Mouse (Mus musculus): ENCODE data around the gene Itga9. TPM values are rescaled to one million over a fixed set of nuclear protein-coding genes. Genes with fewer than 3 reads are reported as not detected.

Itga9 gene
- polyA plus RNA-seq, 1 experiment from 2014 or later, result 12.6 TPM

DNA sequence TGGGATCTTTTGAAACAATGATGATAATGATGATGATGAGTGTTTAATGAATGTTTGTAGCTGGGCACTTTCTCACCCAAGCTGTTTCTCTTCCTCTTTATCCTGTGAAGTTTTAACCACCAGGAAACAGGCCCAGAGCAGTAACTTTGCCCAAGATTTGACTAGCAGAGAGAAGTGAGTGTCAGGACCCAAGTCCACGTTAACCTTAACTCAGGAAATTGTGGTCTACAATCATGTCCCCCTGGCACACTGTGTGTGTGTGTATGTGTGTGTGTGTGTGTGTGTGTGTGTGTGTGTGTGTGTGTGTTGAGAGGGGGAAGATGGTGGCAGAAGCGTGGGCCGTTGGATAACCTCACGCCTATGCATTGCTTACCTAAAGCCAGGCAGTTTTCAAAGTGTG is 120.1 kb downstream of the Itga9 start:
- Histone ChIP-seq H3K36me3 (no peaks in the 10 kb centered on the region), H3K4me2 (no peak overlapping the region), H3K9ac (replicated peaks) (no peak overlapping the region), H3K27ac (no peak overlapping the region), H3K27me3 (no peaks in the 10 kb centered on the region), H3K4me3 (replicated peaks) (no peak overlapping the region), H3K9me3 (no peaks in the 10 kb centered on the region), H3K4me1 (replicated peaks) (peaks cover 45% of the 10 kb centered on the region)
- no peak for ATAC-seq (ENCODE audit: insufficient number of reproducible peaks, insufficient read depth, low FRiP score, low TSS enrichment, low read depth)
- 92% methylated on average over 4 of the region's 4 CpGs for WGBS

DNA sequence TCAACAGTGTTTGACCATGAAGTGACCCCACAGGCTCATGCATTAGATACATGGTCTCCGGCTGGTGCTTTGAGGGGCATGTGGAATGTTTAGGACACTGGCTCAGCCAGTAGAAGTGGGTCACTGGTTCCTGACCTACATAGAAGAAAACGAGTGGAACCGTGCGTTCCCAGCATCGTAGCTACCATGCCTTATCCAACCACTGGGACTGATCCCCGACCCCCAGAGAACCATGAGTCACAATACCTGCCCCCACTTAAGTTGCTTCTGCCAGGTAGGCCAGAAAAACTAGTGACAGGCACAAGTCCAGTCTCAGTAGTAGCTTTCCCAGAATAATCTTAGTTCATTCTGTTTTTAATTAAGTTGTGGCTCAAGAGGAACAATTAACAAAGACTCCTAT is 121.8 kb downstream of the Itga9 start:
- Histone ChIP-seq H3K4me2 (no peak overlapping the region), H3K4me1 (replicated peaks) (peaks cover 54% of the 10 kb centered on the region), H3K27ac (0 out of 2 replicates have a peak overlapping the region, but pooled peaks have one; percentile 9), H3K27me3 (no peaks in the 10 kb centered on the region), H3K36me3 (no peaks in the 10 kb centered on the region), H3K4me3 (replicated peaks) (no peak overlapping the region), H3K9ac (replicated peaks) (no peak overlapping the region), H3K9me3 (no peaks in the 10 kb centered on the region)
- 81% methylated on average over 6 of the region's 6 CpGs for WGBS
- ATAC-seq (ENCODE audit: insufficient number of reproducible peaks, insufficient read depth, low FRiP score, low TSS enrichment, low read depth), result no peak

DNA sequence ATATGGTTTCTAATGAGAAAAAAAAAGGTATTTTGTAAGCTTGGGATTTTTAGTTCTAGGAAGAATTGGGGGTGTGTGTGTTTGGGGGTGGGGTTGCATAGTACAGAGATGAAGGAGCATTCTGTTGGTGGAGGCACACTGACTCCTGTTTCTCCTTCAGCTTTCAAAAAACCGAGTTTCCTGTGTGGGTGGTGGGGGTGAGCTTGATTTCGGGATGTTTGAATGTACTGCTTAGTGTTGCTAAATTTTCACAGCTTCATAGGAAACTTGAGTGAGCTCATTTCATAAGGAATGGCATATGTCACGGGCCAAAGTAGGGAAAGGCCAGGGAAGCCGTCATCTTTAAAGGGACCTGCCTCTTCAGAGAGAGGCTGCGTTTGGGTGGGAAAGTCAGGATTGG is 122.5 kb downstream of the Itga9 start:
- Histone ChIP-seq H3K9me3 (no peaks in the 10 kb centered on the region), H3K36me3 (no peaks in the 10 kb centered on the region), H3K4me2 (no peak overlapping the region), H3K27ac (peak overlapping the region; percentile 45; the same call in 1 of the 2 replicates), H3K4me3 (replicated peaks) (no peak overlapping the region), H3K27me3 (no peaks in the 10 kb centered on the region), H3K4me1 (replicated peaks) (peaks cover 54% of the 10 kb centered on the region), H3K9ac (replicated peaks) (no peak overlapping the region)
- WGBS, result 74% methylated on average over 5 of the region's 5 CpGs
- ATAC-seq (ENCODE audit: insufficient number of reproducible peaks, insufficient read depth, low FRiP score, low TSS enrichment, low read depth), result no peak

DNA sequence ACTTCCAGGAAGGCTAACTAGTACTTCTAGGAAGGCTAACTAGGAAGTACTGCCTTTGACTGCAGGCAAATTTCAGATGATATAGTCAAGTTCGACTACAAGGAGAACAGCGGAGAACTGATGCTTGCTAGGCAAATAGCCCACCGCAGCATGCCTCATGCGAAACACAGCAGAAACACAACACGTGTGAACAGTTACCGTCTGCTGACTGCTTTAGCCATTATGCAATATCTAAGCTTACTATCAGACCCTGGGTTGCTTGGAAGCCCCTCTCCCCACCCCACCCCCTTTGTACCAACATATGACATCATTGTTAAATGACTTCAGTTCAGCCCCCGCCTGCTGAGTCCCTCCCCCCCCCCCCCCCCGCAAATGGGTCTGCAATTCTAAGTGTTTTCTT is 123.7 kb downstream of the Itga9 start:
- no peak overlapping the region for H3K4me2 ChIP-seq
- no peaks in the 10 kb centered on the region for H3K9me3 ChIP-seq
- no peak overlapping the region for H3K4me3 ChIP-seq (replicated peaks)
- peak overlapping the region; percentile 72 for H3K27ac ChIP-seq
- H3K27me3 ChIP-seq, result no peaks in the 10 kb centered on the region
- peaks cover 54% of the 10 kb centered on the region for H3K4me1 ChIP-seq (replicated peaks)
- no peak for ATAC-seq (ENCODE audit: insufficient number of reproducible peaks, insufficient read depth, low FRiP score, low TSS enrichment, low read depth)
- WGBS, result 50% methylated on average over 8 of the region's 8 CpGs
- no peak overlapping the region for H3K9ac ChIP-seq (replicated peaks)
- no peaks in the 10 kb centered on the region for H3K36me3 ChIP-seq

DNA sequence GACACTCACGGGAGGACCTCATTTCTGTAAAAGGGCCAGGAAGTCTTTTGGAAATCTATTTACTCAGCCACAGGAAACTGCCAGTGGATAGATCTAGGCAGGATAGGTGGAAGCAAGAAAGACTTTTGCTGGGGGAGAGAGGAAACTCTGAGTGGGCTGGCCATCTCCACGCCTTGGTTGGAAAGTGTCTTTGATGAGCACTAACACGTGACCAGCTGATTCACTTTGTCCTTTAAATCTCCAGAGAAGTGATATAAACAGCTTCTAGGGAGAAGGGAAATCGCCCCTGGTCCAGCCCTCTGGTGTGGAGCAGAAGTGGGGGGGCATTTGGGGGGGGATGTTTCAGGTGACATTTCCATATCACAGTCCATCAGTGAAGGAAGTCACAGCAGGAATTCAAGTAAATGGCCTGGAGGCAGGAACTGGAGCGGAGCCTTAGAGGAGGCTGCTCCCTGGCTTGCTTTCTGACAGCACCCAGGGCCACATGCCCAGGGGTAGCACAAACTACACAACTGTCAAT is 124.4 kb downstream of the Itga9 start:
- Histone ChIP-seq H3K4me1 (replicated peaks) (peaks cover 54% of the 10 kb centered on the region), H3K9me3 (no peaks in the 10 kb centered on the region), H3K27me3 (no peaks in the 10 kb centered on the region), H3K27ac (peak overlapping the region; percentile 76), H3K9ac (replicated peaks) (no peak overlapping the region), H3K4me3 (replicated peaks) (no peak overlapping the region), H3K4me2 (no peak overlapping the region), H3K36me3 (no peaks in the 10 kb centered on the region)
- no peak for ATAC-seq (ENCODE audit: insufficient number of reproducible peaks, insufficient read depth, low FRiP score, low TSS enrichment, low read depth)
- WGBS, result 39% methylated on average over 5 of the region's 5 CpGs

DNA sequence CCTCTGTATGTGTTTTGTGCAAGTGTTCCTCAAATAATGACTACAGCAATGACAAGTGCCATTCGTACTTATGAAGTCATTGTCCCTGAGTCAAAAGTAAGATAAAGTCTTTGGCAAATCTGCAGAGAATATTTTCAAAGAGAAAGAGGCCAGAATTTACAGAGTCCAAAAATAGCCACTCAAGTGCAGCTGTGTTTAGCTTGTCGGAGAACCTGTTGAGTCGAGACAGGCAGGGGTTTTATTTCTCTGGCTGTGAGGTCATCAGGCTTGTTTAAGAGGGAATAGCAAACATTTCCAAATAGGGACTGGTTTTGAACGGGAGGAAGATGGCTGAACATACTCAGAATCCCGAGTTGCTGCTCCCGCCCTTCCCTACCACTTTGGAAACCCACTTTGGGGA is 125.2 kb downstream of the Itga9 start:
- no peaks in the 10 kb centered on the region for H3K9me3 ChIP-seq
- H3K36me3 ChIP-seq, result no peaks in the 10 kb centered on the region
- no peak overlapping the region for H3K4me2 ChIP-seq
- peaks cover 54% of the 10 kb centered on the region for H3K4me1 ChIP-seq (replicated peaks)
- no peak for ATAC-seq (ENCODE audit: insufficient number of reproducible peaks, insufficient read depth, low FRiP score, low TSS enrichment, low read depth)
- WGBS, result 56% methylated on average over 6 of the region's 6 CpGs
- no peak overlapping the region for H3K4me3 ChIP-seq (replicated peaks)
- H3K27me3 ChIP-seq, result no peaks in the 10 kb centered on the region
- H3K27ac ChIP-seq, result peak overlapping the region; percentile 76
- no peak overlapping the region for H3K9ac ChIP-seq (replicated peaks)

DNA sequence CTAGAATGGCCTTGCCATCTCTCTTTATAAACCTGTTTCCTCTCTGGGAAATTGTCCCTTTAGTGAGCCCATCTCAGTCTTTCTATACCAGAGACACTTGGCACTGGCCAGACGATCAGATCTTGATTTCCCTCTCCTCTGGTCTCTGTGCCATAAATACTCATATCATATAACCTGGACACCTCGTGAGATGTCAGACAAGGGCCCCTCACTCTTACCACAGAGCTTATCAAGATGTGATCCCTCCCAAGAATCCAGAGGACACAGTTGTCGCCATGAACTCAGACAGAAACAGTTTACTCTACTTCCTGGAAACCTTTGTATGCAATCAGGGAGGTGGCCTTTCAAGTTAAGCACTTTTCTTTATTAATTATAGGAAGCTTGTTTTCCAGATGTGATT is 127.1 kb downstream of the Itga9 start:
- Histone ChIP-seq H3K9me3 (no peaks in the 10 kb centered on the region), H3K4me1 (replicated peaks) (peaks cover 49% of the 10 kb centered on the region), H3K36me3 (no peaks in the 10 kb centered on the region), H3K27ac (no peak overlapping the region), H3K4me2 (no peak overlapping the region), H3K9ac (replicated peaks) (no peak overlapping the region), H3K4me3 (replicated peaks) (no peak overlapping the region), H3K27me3 (no peaks in the 10 kb centered on the region)
- no peak for ATAC-seq (ENCODE audit: insufficient number of reproducible peaks, insufficient read depth, low FRiP score, low TSS enrichment, low read depth)
- 64% methylated on average over 3 of the region's 3 CpGs for WGBS

DNA sequence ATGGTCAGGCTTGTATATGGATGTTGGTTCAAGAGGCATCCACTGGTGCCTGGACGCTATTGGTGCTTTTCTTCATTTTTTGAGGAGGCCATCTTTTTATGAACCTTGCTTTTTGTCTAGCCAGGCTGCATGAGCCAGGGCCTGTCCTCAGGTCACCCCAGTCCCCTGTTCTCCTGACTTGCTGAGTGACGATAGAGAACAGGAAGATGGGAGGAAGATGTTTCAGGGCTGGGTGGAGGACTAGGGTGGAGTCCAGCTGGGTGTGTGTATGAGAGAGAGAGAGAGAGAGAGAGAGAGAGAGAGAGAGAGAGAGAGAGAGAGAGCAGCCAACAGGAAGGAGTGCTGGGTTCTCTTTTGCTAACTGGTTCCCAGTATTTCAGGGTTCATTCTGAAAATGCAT is 130.6 kb downstream of the Itga9 start:
- WGBS, result 87% methylated on average over 2 of the region's 2 CpGs
- H3K4me2 ChIP-seq, result no peak overlapping the region
- H3K9me3 ChIP-seq, result no peaks in the 10 kb centered on the region
- no peak overlapping the region for H3K9ac ChIP-seq (replicated peaks)
- no peaks in the 10 kb centered on the region for H3K36me3 ChIP-seq
- ATAC-seq (ENCODE audit: insufficient number of reproducible peaks, insufficient read depth, low FRiP score, low TSS enrichment, low read depth), result no peak
- H3K4me1 ChIP-seq (replicated peaks), result peaks cover 24% of the 10 kb centered on the region
- no peak overlapping the region for H3K4me3 ChIP-seq (replicated peaks)
- no peak overlapping the region for H3K27ac ChIP-seq
- no peaks in the 10 kb centered on the region for H3K27me3 ChIP-seq

DNA sequence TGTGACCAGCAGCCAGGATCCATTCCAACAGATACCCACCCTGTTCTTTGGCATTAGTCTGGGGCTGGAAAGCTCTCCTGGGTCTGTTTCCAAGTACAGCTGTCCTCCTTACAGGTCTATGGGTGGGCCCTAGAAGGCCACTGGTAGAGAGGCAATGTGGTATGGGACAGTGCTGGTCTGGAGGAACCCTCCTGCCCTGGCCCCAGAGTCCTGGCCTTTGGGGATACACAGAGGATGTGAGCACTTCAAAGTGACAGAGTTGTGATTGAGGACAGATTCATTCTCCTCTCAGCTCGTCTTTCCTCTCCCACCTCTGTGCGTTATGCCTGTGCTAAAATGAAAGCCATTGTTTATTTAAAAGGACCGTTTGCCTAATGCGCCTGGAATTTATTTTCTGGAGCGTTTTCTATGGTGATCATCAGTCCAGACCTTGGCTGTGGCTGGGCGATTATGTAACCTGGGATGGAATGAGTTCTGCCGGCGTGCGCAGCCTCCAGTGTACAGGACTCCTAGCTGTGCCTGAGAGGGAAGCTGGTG is 131.2 kb downstream of the Itga9 start:
- Histone ChIP-seq H3K27ac (peak overlapping the region; percentile 42; the same call in 1 of the 2 replicates), H3K9me3 (no peaks in the 10 kb centered on the region), H3K9ac (replicated peaks) (no peak overlapping the region), H3K27me3 (no peaks in the 10 kb centered on the region), H3K4me1 (replicated peaks) (peaks cover 25% of the 10 kb centered on the region), H3K36me3 (no peaks in the 10 kb centered on the region), H3K4me2 (no peak overlapping the region), H3K4me3 (replicated peaks) (no peak overlapping the region)
- WGBS, result 37% methylated on average over 9 of the region's 9 CpGs
- no peak for ATAC-seq (ENCODE audit: insufficient number of reproducible peaks, insufficient read depth, low FRiP score, low TSS enrichment, low read depth)

DNA sequence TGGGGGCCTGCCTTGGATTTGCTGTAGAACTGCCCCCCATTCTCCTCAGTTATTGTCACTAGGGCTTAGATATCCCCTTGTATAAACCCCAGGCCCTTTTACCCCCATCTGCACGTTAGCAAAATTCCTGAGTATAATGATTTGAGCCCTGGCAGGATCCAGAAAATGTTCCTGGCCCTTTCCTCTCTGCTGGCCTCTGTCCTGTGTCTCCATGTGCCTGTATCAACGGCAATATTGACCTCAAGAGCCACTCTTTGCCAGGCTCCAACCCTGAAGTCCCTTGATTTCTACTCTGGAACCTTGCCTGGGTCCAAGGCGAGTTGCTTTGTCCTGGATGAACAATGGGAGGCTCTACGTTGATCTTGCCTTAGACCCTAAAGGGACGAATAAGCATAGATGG is 131.8 kb downstream of the Itga9 start:
- no peaks in the 10 kb centered on the region for H3K36me3 ChIP-seq
- H3K27ac ChIP-seq, result peak overlapping the region; percentile 42; the same call in 1 of the 2 replicates
- no peak overlapping the region for H3K4me3 ChIP-seq (replicated peaks)
- ATAC-seq (ENCODE audit: insufficient number of reproducible peaks, insufficient read depth, low FRiP score, low TSS enrichment, low read depth), result no peak
- H3K9ac ChIP-seq (replicated peaks), result no peak overlapping the region
- H3K9me3 ChIP-seq, result no peaks in the 10 kb centered on the region
- peaks cover 25% of the 10 kb centered on the region for H3K4me1 ChIP-seq (replicated peaks)
- WGBS, result 81% methylated on average over 5 of the region's 5 CpGs
- H3K27me3 ChIP-seq, result no peaks in the 10 kb centered on the region
- H3K4me2 ChIP-seq, result no peak overlapping the region

DNA sequence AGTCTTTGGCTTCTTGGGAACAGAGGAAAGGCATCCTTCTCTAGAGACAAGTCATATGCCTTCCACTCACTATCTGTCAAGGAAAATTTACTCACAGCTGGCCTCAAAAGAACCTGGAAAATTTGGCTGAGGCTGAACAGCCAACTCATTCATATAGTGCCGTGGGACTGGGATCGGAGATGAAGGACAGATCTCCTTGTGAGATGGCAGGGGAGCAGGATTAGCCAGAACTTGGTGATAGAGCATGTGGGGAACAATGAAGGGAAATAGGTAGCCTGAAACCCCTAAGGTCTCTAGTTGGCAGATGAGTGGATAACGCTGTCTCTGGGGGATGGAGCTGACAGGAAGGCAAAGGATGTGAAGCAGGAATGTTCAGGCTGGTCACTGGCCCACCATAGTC is 132.6 kb downstream of the Itga9 start:
- Histone ChIP-seq H3K4me3 (replicated peaks) (no peak overlapping the region), H3K4me2 (no peak overlapping the region), H3K9me3 (no peaks in the 10 kb centered on the region), H3K27ac (no peak overlapping the region), H3K4me1 (replicated peaks) (peaks cover 25% of the 10 kb centered on the region), H3K27me3 (no peaks in the 10 kb centered on the region), H3K9ac (replicated peaks) (no peak overlapping the region), H3K36me3 (no peaks in the 10 kb centered on the region)
- no peak for ATAC-seq (ENCODE audit: insufficient number of reproducible peaks, insufficient read depth, low FRiP score, low TSS enrichment, low read depth)
- WGBS, result 94% methylated on average over 3 of the region's 3 CpGs

DNA sequence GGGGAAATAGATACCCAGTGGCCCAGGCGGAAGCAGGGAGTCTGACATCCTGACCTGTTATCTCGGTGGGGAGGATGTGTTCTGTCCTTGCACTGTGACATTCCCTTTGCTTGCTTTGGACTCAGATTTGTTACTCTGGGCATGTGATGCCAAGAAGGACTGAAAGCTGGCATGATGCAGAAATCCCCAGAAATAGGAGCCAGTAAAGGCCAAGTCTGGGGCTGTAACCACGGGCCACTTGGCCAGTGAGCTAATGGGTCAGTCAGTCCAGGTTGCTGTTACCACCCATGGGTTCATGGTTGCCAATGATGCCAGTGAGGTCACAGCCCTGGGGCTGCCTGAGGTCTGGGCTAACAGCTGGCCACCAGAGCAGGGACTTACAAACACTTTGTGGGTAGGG is 133.2 kb downstream of the Itga9 start:
- WGBS, result 91% methylated on average over 3 of the region's 3 CpGs
- H3K36me3 ChIP-seq, result no peaks in the 10 kb centered on the region
- no peak overlapping the region for H3K4me3 ChIP-seq (replicated peaks)
- H3K27ac ChIP-seq, result no peak overlapping the region
- H3K4me1 ChIP-seq (replicated peaks), result peaks cover 25% of the 10 kb centered on the region
- no peaks in the 10 kb centered on the region for H3K27me3 ChIP-seq
- H3K9ac ChIP-seq (replicated peaks), result no peak overlapping the region
- no peak for ATAC-seq (ENCODE audit: insufficient number of reproducible peaks, insufficient read depth, low FRiP score, low TSS enrichment, low read depth)
- no peaks in the 10 kb centered on the region for H3K9me3 ChIP-seq
- H3K4me2 ChIP-seq, result no peak overlapping the region

All from limb, embryonic 12.5 days (tissue).